Mouse (Mus musculus) lung, postnatal 36 days (tissue): Measurements from ENCODE around the gene Vps18.

Experiments
- DNase-seq: peaks from one replicate; pipeline ENCODE4 v3.0.0; 2022; ENCODE audit warnings: mixed read lengths

Gene Vps18

GRCm38 (mm10) chr2:119322587-119323300 lies 34.2 kb downstream of the Vps18 start:
- no peak for DNase-seq

- no peak for DNase-seq
Observed at GRCm38 (mm10) chr2:119323866-119324575, 35.5 kb downstream of the Vps18 start.

GRCm38 (mm10) chr2:119324576-119325318 lies 36.2 kb downstream of the Vps18 start:
- peak; percentile 68 for DNase-seq

GRCm38 (mm10) chr2:119325568-119326143 lies 37.1 kb downstream of the Vps18 start, which contains the start of gene Dll4:
Dll4 (plus strand) TSS chr2:119325784.
- peak; percentile 88 for DNase-seq

GRCm38 (mm10) chr2:119326161-119327101 lies 37.9 kb downstream of the Vps18 start:
- no peak for DNase-seq

GRCm38 (mm10) chr2:119327102-119327480 lies 38.6 kb downstream of the Vps18 start:
- DNase-seq: peak; percentile 79

- no peak for DNase-seq
Observed at GRCm38 (mm10) chr2:119327942-119328526, 39.5 kb downstream of the Vps18 start.

- DNase-seq: no peak
Observed at GRCm38 (mm10) chr2:119328546-119328945, 40.0 kb downstream of the Vps18 start.

GRCm38 (mm10) chr2:119329123-119329817 lies 40.7 kb downstream of the Vps18 start:
- no peak for DNase-seq

- no peak for DNase-seq
Observed at GRCm38 (mm10) chr2:119330795-119331194, 42.3 kb downstream of the Vps18 start.

- no peak for DNase-seq
Observed at GRCm38 (mm10) chr2:119332177-119332661, 43.7 kb downstream of the Vps18 start.

- DNase-seq: no peak
Observed at GRCm38 (mm10) chr2:119334135-119334534, 45.6 kb downstream of the Vps18 start.

- DNase-seq: no peak
Observed at GRCm38 (mm10) chr2:119334964-119335525, 46.5 kb downstream of the Vps18 start.

- no peak for DNase-seq
Observed at GRCm38 (mm10) chr2:119335535-119335934, 47.0 kb downstream of the Vps18 start.

- DNase-seq: no peak
Observed at GRCm38 (mm10) chr2:119336002-119336401, 47.5 kb downstream of the Vps18 start.

- peak; percentile 41 for DNase-seq
Observed at GRCm38 (mm10) chr2:119336470-119336869, 47.9 kb downstream of the Vps18 start.

GRCm38 (mm10) chr2:119337425-119338265 lies 49.1 kb downstream of the Vps18 start:
- DNase-seq: peak; percentile 94

GRCm38 (mm10) chr2:119344537-119345138 lies 56.1 kb downstream of the Vps18 start:
- no peak for DNase-seq
